Mouse (Mus musculus) gastrocnemius, postnatal 4 days (tissue): ENCODE measurements around the gene Catsperg1. TPM values are rescaled to one million over a fixed set of nuclear protein-coding genes. Genes with fewer than 3 reads are reported as not detected.

Experiments used
- DNase-seq, 2 experiments: peaks; one replicate each; pipeline ENCODE4 v3.0.0; 2021 to 2022; ENCODE audit warnings: low spot score in 2 of 2, mixed read lengths in 2 of 2
- total RNA-seq, 2 experiments: library from RNA; stranded (reverse); gene quantifications; 2 replicates each; pipeline ENCODE4 v1.2.3; 2021

The Catsperg1 gene
- total RNA-seq, 2 experiments from 2014 or later: 0.41 to 1.6 TPM

DNA sequence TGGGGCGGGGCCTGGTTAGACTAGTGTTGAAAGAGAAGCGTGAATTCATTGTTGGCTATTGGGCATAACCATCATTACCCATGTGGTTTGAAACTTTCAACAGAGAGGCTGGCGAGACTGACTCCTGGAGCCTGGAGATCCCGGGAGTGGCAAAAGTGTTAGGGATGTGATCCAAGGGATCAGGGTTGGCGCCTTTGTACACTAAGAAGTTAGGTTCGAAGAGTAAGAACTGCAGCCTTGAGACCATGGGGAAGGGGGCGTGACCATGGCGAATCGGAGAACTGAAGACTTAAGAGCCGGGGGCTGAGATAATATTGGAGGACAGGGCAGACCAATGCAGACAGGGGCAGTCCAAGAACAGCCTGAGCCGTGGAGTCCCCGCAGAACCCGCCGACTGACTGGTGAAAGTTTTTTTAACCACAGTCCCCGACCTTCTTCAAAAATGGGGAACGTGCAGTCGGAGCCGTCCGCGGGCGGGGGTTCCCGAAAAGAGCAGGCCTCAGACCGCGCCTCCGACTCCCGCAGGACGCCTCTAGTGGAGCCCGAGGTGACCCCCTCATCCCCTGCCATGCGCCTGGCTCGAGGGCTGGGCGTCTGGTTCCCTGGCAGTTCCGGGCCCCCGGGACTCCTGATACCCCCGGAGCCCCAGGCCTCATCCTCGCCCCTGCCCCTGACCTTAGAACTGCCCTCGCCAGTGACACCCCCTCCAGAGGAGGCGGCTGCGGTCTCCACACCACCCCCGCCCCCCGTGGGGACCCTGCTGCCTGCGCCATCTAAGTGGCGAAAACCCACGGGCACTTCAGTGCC is 42.9 kb downstream of the Catsperg1 start:
- DNase-seq: peak in 1 of 2 experiments; percentile 36

DNA sequence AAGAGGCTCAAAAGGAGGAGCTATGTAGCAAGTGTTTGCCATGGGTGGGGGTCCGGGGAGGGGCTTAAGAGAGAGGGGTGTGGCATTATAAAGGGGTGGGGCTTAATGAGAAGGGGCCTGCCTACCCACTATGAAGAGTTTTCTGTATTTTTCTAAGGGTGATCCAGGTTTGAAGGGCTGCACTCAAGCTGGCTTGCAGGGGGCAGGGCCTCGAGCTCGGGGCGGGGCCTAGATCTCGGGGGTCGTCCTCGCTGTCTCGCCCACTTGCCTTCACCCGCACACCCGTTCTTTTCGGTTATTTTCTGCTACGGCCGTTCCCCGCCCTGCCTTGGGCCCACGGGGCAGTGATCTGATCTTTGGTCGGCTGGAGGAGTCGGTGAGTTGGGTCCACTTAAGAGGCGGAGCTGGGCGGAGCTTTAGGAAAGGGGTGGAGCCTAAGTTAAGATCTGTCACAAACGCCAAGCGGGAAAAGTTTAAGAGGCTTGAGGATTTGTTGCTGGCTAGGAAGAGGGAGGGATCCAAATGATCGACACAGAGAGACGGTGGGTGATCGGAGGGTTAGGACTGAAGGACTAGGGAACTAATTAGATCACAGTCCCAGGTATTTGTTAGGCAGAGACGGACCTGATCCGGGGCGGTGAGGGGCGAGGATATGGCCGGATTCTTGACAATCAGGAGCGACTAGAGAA is 43.6 kb downstream of the Catsperg1 start, which contains the start of the genes Ggn and Spred3:
TSS of gene Ggn (plus strand) at position 145 of the 689 bp plus-strand sequence.
TSS of gene Spred3 (minus strand) at position 346 of the 689 bp plus-strand sequence.
- peak in 1 of 2 experiments; percentile 71 for DNase-seq

DNA sequence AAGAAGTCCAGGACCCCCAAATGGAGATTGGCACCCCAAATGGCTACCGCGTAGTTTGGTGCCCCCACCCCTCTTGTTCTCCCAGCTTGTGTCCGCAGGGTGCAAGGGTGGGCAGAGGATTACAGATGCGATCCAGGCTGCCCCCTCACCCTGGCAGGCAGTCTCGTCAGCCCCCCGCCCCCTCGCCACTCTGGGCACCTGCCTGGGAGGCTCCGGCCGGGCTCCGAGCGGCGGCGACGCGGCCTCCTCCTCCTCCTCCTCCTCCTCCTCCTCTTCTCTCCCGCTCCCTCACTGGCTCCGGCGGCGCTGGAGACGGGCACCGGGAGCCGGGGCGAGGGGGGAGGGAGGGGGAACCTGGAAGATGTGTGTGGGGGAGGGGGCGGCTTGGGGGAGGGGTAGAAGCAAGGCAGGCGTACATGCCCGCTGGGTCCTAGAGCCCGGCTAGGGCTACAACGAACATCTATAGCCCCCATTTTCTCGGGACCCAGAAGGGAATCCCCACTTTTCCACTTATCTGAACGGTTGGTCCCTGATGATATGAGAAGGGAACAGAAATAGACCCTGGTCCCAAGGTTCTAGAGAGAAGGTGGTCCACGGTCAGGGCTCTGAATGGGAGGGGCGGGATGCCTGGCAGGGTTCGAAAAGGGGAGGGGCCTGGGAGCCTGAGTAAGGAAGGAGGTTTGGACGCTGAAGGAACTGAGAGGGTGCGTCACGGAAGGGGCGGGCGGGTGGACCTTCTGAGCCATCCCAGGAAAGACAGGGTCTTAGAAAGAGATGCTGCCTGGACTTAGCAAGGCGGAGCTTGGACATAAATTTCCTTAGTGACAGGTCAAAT is 44.4 kb downstream of the Catsperg1 start:
- DNase-seq: peak; percentile 65 to 79

DNA sequence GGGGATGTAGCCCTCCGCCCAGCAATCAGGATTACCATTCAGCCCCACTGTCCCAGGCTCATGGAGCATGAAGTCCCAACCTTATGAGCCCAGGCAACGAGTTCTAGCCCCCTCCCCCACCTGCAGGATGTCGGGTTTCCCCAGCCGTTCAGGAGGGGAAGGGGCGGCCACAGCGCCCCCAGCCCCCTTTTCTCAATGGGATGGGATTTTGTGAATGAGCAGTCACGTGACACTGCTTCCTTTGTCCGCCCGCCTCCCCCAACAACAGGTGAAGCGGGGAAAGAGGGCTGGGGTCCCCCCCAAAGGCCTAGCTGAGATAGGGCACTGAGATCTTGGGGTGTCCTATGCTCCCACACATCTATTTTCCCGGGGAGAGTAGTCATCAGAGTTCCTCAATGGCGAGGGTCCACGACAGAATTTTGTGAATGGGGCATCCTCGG is 45.0 kb downstream of the Catsperg1 start:
- no peak for DNase-seq

DNA sequence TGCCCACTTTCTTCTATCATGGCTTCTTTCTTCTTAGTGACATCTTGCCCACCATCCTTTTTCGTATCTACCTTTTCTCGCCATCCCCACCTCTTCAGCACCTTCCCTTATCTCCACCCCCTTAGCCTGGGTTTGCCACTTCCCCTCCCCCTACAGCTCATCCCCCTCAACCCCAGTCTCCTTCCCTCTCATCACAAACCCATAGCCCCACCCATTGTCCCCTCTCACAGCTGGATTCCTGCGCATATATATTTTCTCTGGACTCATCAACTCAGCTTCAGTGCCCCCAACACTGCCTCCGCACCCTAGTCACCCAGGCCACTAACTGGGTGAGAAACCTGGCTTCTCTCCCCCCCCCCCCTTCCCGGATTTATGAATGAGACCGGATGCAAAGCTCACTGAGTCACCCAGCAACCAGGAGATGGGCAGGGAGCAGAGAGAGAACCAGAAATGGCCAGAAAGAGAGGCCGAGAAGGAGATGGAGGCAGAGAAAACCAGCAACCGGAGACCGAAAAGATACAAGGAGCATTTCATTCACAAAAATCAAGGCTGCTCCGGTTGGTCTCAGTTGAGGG is 45.6 kb downstream of the Catsperg1 start:
- DNase-seq: no peak

DNA sequence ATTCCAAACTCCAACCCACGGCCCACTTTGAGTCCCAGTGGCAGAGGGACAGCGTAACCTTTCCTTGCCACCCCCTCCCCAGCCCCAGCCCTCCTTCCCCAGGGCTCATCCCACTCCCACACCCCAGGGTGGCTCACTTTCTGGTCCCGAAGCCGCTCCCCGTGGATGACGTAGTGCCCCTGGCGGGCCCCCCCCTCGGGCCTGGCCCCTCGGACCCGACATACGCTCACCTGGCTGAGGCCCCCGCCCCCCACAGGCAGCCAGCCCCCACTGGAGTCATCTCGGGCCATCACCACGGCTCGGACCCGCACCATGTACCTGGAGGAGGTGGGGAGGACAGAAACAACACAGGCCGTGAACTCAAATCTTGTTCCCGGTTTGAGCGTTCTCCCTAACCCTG is 46.2 kb downstream of the Catsperg1 start:
- no peak for DNase-seq

DNA sequence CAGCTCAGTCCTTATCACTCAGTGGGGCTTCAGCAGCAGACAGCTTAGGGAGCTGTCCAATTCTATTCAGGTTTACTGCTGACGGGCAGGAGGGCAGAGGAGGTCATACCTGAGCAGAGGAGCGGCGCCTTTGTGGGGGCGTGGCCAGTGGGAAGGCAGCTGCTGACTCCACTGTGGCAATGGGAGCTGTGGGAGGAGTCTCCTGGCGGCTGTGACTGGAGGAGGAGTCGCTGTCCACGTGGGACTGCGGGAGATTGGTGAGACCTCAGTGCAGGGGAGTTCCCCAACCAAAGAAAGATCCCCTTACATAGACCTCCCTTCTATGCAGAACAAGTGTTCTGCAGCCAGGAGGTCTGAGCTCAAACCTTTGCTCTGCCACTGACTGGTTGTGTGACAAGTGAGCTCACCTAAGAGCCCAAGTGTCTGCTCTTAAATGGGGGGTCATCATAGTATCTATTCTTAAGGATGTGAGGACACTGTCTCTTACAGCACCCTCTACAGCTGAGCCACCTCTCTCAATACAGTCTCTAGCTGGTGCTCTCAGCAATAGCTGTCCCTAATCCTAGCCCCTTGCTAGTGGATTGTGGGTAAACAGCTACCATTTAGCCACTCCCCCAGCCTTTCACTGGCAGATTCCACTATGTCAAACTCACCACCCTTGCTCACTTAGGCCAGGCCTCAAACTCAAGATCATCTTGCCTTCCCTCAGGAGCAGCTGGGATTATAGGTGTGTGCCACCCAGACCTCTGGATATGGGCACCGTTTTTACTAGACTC is 50.9 kb downstream of the Catsperg1 start:
- no peak for DNase-seq

DNA sequence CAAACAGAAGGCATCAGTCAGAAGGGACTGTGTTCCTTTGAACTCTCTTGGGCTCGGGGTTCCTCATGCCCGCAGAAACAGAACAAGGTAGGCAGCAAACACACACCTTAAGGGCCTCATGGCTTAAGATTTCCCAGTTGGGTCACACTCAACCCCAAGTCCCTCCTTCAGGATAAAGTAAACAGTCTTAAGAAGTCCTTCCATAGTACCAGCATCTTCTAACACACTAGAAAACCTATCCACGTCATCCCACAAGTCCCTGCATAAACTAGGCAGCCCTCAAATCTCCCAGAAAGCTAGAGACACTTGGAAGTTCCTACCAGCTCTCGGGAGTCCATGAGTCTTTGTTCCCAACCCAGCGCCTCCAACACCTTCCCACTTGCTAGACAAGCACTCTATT is 51.5 kb downstream of the Catsperg1 start:
- DNase-seq: no peak

DNA sequence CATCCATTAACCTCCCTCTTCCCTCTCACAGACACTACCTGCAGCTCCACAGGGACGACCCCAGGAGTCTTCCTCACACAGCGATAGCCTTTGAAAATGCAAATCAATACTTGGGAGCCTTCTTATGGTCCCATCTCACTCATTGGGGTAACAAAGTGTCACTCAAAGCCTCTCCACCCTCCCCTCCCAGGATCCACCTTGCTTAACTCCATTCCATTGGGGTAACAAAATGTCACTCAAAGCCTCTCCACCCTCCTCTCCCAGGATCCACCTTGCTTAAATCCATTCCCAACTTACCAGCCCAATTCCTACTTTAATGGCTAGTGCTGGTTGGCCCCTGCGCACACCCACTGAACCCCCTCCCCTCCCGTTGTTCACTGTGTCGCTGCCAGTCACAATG is 55.6 kb downstream of the Catsperg1 start:
- DNase-seq: no peak

DNA sequence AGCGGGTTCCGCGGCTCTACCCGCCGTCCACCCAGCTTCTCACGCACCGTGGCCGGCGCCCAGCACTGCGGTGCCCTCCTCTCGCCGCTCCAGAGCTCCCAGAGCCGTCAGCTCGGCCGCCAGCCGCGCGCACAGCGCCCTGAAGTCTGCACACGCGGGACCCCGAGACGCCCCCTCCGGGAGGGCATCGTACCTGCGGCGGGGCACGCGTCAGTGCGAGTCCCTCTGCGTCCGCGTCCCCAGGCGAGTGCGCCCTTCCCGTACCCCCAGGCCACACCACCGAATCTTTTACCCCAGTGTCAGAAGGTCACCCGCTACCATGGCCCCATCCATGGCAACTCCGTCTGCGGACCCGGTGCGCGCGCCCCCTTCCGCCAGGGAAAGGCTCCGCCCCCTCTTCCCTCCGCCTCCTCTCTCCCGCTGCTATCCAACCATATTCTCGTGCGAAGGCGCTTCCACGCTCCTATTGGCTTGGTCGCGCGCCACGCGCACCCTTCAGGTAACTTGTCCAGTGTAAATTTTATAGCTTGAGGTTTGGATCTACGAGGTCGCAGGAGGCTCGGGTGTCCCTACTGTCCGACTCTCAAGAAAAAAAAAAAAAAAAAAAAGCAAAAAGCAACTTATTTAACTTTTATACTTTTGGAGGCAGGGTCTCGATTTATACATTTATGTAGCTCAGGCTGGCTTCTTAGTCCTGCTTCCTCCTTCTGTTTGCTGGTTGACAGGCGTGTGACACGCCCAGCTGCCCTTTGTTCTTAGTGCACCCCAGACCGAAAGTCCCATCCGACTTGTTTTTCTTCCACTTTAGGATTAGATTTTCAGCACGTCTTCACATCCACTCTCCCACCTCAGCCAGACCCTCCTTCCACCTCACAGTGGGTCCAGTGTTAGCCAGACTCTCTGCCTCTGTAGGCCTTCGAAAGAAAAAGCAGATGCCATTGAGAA is 57.7 kb downstream of the Catsperg1 start, which contains the start of gene Fam98c:
TSS of gene Fam98c (minus strand) at position 397 of the 945 bp plus-strand sequence.
- DNase-seq: peak; percentile 60 to 82

DNA sequence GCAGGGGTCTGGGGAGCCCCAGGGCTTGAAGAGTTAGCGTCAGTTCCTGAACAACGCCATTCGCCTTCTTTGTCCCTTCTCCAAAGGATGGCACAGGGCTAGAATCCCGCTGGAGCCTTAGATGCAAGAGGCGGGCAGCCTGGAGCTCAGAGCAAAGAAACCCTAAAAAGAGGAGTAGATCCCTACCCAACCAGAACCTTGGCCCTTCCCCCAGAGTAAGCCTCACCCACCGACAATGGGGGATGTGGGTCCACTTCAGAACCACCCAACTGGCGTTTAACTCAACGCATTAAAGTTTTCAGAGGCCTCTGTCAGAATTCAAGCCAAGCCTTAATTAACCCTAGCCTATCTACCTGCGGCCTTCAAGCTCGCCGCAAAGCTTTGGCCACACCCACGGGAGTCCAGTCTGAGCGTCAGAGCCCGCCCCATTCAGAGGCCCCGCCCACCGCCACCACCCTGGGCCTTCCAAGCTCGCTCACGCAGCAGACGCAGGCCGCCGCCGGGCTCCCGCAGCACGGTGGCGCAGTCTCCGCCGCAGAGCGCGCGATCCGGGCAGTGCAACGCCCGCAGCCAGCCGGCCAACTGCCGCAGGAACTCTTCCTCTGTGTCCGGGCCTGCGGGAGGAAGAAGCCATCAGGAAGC is 58.5 kb downstream of the Catsperg1 start:
- DNase-seq: peak; percentile 73 to 88

DNA sequence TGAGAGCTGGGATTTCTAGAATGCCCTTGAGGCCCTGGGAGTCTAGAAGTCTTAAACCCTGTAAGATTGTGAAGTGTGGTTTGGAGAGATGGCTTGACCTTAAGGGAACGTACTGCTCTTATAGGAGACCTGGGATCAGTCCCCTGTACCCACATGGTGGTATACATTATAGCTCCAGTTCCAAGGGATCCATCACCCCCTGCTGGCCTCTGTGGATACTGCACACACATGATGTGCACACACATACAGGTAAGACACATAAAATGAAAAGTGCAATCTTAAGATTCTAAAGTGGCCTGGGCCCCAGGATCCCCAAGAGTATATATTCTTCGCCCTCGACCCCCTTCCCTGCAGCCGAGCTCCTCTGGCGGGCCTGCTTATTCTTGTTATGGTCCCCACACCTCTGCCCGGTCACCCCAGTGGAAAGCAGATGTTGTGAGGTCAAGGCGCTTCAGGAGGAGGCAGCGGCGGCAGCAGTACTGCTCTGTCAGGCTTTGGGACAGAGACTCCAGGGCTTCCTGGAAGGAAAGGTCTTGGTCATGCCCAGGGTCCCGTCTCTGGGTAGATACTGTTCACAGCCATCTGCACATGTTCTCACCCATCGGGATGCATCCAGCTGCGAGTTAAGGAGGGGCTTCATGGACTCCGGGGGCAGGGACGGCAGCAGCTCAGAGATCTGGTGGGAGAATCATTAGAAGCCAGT is 59.7 kb downstream of the Catsperg1 start:
- DNase-seq: no peak

DNA sequence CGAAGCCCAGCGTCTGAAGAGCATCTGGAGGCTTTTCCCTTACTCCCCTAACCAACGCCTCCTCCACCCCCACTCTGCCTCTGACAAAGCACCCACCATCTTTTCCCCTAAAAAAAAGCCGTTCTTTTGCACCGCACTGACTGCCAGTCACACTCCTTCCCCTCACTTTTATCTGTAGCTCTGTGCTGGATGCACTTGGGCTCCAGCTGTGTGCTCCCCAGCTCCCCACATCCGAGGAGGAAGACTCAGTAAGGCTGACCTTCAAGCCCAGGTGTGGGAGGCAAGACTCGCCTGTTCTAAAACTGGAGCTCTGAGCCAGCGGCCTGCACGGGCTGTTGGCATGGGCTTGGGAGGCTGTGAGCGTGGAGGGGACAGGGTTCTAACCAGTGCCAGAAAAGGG is 62.3 kb downstream of the Catsperg1 start:
- no peak for DNase-seq

DNA sequence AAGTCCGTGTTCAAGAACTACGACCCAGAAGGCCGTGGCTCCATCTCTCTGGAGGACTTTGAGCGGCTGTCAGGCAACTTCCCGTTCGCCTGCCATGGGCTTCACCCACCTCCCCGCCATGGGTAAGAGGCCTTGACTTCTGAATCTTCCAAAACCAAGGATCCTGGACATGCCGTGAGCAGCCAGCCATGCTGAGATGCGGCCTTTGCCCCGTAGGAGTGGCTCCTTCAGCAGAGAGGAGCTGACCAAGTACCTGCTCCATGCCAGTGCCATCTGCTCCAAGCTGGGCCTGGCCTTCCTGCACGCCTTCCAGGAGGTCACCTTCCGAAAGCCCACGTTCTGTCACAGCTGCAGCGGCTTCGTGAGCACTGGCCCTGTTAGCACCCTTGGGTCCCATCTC is 65.1 kb downstream of the Catsperg1 start:
- DNase-seq: no peak

DNA sequence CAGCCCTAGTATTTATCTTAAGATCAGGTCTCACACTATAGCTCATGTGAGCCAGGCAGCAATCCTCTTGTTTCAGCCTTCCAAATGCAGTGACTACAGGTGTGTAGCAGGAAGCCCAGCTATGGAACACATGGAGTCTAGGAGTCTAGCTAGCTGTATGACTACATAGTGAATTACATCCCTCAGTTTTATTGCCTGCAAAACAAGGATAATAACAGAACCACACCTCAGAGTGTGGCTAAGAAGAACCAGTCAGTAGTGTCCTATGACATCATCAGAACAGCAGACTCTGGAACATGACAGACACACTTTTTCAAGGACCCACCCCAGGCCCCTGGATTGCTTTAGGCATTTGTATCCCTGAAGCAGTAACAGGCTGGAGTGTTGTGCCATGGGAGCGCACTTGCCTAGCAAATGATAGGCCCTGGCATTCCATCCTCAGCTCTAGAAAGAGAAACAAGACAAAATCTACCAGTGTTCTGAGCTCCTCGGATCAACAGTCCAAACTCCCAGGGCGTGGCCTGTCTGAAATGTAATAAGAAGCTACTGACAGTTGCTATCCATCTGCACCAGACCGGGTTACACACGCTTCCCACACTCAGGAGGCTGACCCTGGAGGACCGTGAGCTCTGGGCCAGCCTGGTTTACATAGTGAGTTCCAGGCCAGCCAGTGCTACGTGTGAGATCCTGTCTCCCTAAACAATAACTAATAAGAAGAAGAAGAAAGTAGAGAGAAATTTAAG is 67.0 kb downstream of the Catsperg1 start:
- DNase-seq: no peak

DNA sequence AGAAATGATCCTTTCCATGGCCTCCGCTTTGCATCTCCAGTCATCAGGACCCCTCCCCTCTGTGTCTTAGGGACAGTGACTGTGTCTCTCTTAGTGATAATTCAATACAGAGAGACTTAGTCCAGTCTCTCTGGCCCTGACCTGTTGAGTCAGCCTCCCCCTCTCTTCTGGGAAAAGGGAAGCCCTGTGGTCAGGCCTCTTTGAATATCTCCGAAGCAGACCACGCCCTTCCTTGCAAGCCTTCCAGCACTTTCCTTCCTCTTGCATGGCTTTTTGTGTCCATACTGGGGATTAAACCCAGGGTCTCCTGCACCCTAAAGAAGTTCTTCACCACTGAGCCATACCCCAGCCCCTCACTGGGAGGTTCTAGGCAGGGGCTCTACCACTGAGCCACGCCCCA is 69.8 kb downstream of the Catsperg1 start:
- DNase-seq: no peak

DNA sequence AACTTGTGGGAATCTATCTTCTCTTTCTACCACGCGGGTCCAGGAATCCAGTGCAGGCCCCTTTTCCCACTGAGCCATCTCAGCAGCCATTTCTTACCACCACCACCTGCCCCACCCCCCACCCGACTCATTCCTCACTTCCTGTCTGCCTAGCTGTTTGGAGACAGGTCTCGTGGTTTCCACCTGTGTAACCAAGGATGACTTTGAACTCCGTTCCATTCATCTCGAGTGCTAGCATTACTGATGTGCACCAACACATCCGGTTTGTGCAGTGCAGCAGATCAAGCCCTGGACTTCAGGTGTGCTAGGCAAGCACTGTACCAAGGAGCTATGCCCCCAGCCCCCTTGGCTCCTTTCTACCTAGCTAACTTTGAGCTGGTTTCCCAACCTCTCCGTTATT is 72.4 kb downstream of the Catsperg1 start:
- no peak for DNase-seq
